Mouse (Mus musculus) embryonic facial prominence, embryonic 10.5 days (tissue): ENCODE data around the gene Cdc27. TPM values are rescaled to one million over a fixed set of nuclear protein-coding genes. Genes with fewer than 3 reads are reported as not detected.
A peak's percentile ranks its signal among the peaks of the same experiment; 100 is the strongest.

ENCODE experiments used
- DNase-seq: peaks from one replicate; pipeline ENCODE4 v3.0.0-alpha.2; 2017; ENCODE audit warnings: low spot score
- H3K27ac ChIP-seq: fragments of 300-500 bp; sonication (generic); replicated peaks from 2 replicates; pipeline ENCODE4 v1.5.1; 2016; ENCODE audit warnings: mild to moderate bottlenecking
- H3K27me3 ChIP-seq: fragments of 300-500 bp; sonication (generic); replicated peaks from 2 replicates; pipeline ENCODE4 v1.6.1; 2016; ENCODE audit warnings: low read depth, mild to moderate bottlenecking; ENCODE audit not compliant: poor library complexity, severe bottlenecking
- H3K36me3 ChIP-seq: fragments of 300-500 bp; sonication (generic); replicated peaks from 2 replicates; pipeline ENCODE4 v1.6.1; 2016; ENCODE audit warnings: mild to moderate bottlenecking, moderate library complexity
- H3K4me1 ChIP-seq: fragments of 300-500 bp; sonication (generic); 2 replicates; pipeline ENCODE4 v1.6.1; 2016
- H3K4me3 ChIP-seq: fragments of 300-500 bp; sonication (generic); 2 replicates; pipeline ENCODE4 v1.5.1; 2016; ENCODE audit warnings: mild to moderate bottlenecking, moderate library complexity
- H3K9me3 ChIP-seq: fragments of 300-500 bp; sonication (generic); 2 replicates; pipeline ENCODE4 v1.6.1; 2016; ENCODE audit warnings: mild to moderate bottlenecking
- WGBS: fragments of 180-500 bp; shearing (Covaris S2); methylation state at CpG from one replicate; pipeline ENCODE4 v1.1.7; 2016; 5-methylcytosine and 5-hydroxymethylcytosine counted together
- polyA plus RNA-seq: library from polyadenylated mRNA; unstranded; fragments of >200 nt; fragmentation: Nextera tagmentation; extraction: Ambion mirVana; gene quantifications from 2 replicates; pipeline ENCODE4 v1.2.1, GENCODE M21; 2016

The Cdc27 gene
- polyA plus RNA-seq, 1 experiment from 2014 or later, result 60.8 TPM

GRCm38 (mm10) chr11:104461551-104461950 is 88.9 kb downstream of the Cdc27 start:
- H3K9me3 ChIP-seq, result no peaks in the 10 kb centered on the region
- no peaks in the 10 kb centered on the region for H3K27me3 ChIP-seq
- peaks cover 4% of the 10 kb centered on the region for H3K4me1 ChIP-seq
- H3K36me3 ChIP-seq, result peaks cover 69% of the 10 kb centered on the region
- no peak overlapping the region for H3K4me3 ChIP-seq
- no peak overlapping the region for H3K27ac ChIP-seq
- DNase-seq, result peak; percentile 37

GRCm38 (mm10) chr11:104459671-104460070 is 90.7 kb downstream of the Cdc27 start:
- WGBS, result 95% methylated on average over 2 of the region's 2 CpGs
- no peaks in the 10 kb centered on the region for H3K9me3 ChIP-seq
- peaks cover 57% of the 10 kb centered on the region for H3K36me3 ChIP-seq
- no peaks in the 10 kb centered on the region for H3K27me3 ChIP-seq
- no peak overlapping the region for H3K4me3 ChIP-seq
- peaks cover 3% of the 10 kb centered on the region; the same call in 1 of the 2 replicates for H3K4me1 ChIP-seq
- H3K27ac ChIP-seq, result no peak overlapping the region
- DNase-seq, result no peak

GRCm38 (mm10) chr11:104458507-104458906 is 91.9 kb downstream of the Cdc27 start:
- Histone ChIP-seq H3K27ac (no peak overlapping the region), H3K36me3 (peaks cover 46% of the 10 kb centered on the region), H3K27me3 (no peaks in the 10 kb centered on the region), H3K4me1 (peaks cover 3% of the 10 kb centered on the region; the same call in 1 of the 2 replicates), H3K9me3 (no peaks in the 10 kb centered on the region), H3K4me3 (no peak overlapping the region)
- no peak for DNase-seq
- 70% methylated on average over 2 of the region's 2 CpGs for WGBS

Other genes with a start within 250 kb of the Cdc27 start
- gene Kansl1, start 81.8 kb downstream of the Cdc27 start, polyA plus RNA-seq, result 28.7 and 28.9 TPM in 2 replicates
- gene Myl4, start within 50 bp of the Cdc27 start, polyA plus RNA-seq, result 1.1 and 4.1 TPM in 2 replicates
- gene Itgb3, start 57.4 kb upstream of the Cdc27 start, polyA plus RNA-seq, result 2.9 and 4.2 TPM in 2 replicates
- not detected in 2 replicates for gene Gm11639, start 135.1 kb upstream of the Cdc27 start, polyA plus RNA-seq